Comparison of ENCODE assay signal across 26 mouse cellular contexts in the genomic region with DNA sequence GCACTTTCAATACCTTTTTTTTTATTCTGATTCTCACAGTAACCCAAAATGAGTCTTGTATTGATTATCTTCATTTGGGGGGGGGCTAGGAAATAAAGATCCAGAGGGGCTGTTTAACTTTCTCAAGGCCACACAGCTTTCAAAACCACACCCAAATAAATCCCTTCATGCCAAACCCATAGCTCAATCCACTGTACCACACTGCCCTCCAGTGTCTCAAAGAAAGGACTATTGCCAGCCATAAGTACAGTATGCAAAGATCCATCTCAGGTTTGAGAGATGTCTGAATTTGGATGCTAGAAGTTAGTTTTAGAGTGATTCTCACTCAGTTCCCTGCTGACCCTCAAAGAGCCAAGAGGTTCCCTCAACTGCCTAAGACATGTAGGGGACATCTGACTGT.
A peak's percentile ranks its signal among the peaks of the same experiment; 100 is the strongest.
DNase-seq lines count a peak whose midpoint lies in the region; ATAC-seq and TF ChIP-seq lines count a peak whose summit lies in the region.
"Had no signal": no experiment of that assay in that cellular context is flagged by ENCODE, and none has a peak within 500 bp of the region (broad histone marks: within the 10 kb centered on the region; RNA-seq: fewer than 3 reads in every experiment).

No protein-coding gene starts in this region.

- no peak overlapping the region for H3K27ac ChIP-seq in midbrain, postnatal 0 days (ENCODE audit: low read depth, low read length)
- no peak overlapping the region for H3K27ac ChIP-seq in midbrain, embryonic 15.5 days
- H3K27ac ChIP-seq in kidney, embryonic 16.5 days (ENCODE audit: low read length): no peak overlapping the region
- H3K27ac ChIP-seq: embryonic facial prominence, embryonic 12.5 days; forebrain, embryonic 15.5 days; left cerebral cortex, adult 2 months; limb, embryonic 12.5 days; macrophage; neural tube, embryonic 13.5 days; stomach, embryonic 15.5 days had no signal

- no peaks in the 10 kb centered on the region for H3K36me3 ChIP-seq in midbrain, postnatal 0 days (ENCODE audit: insufficient read depth, low read length)
- H3K36me3 ChIP-seq in midbrain, embryonic 15.5 days (replicated peaks): no peaks in the 10 kb centered on the region
- H3K36me3 ChIP-seq in kidney, embryonic 16.5 days (ENCODE audit: insufficient read depth, low read length): no peaks in the 10 kb centered on the region
- H3K36me3 ChIP-seq: embryonic facial prominence, embryonic 12.5 days; forebrain, embryonic 15.5 days; limb, embryonic 12.5 days; neural tube, embryonic 13.5 days; stomach, embryonic 15.5 days had no signal

- no peaks in the 10 kb centered on the region for H3K27me3 ChIP-seq in midbrain, postnatal 0 days (ENCODE audit: insufficient read depth, low read length)
- no peaks in the 10 kb centered on the region for H3K27me3 ChIP-seq in midbrain, embryonic 15.5 days (replicated peaks)
- H3K27me3 ChIP-seq in kidney, embryonic 16.5 days (ENCODE audit: insufficient read depth, low read length): no peaks in the 10 kb centered on the region
- H3K27me3 ChIP-seq: embryonic facial prominence, embryonic 12.5 days; forebrain, embryonic 15.5 days; neural tube, embryonic 13.5 days; stomach, embryonic 15.5 days had no signal

- H3K4me3 ChIP-seq in midbrain, postnatal 0 days (ENCODE audit: low read depth, low read length): no peak overlapping the region
- H3K4me3 ChIP-seq in midbrain, embryonic 15.5 days: no peak overlapping the region
- H3K4me3 ChIP-seq in kidney, embryonic 16.5 days (ENCODE audit: low read length): no peak overlapping the region
- H3K4me3 ChIP-seq: embryonic facial prominence, embryonic 12.5 days; forebrain, embryonic 15.5 days; left cerebral cortex, adult 2 months; limb, embryonic 12.5 days; neural tube, embryonic 13.5 days; stomach, embryonic 15.5 days had no signal

- ATAC-seq in midbrain, postnatal 0 days (ENCODE audit: low FRiP score): no peak
- ATAC-seq in midbrain, embryonic 15.5 days (replicated peaks): no peak
- no peak for ATAC-seq in kidney, embryonic 16.5 days (ENCODE audit: low FRiP score, low TSS enrichment)
- ATAC-seq: forebrain, embryonic 15.5 days; hindbrain, embryonic 16.5 days had no signal

- DNase-seq in heart, adult 11 months: peak; percentile 43
- DNase-seq in heart, postnatal 25 days (ENCODE audit: low spot score): no peak
- no peak for DNase-seq in midbrain, postnatal 0 days (ENCODE audit: low spot score)
- DNase-seq in adipocyte (ENCODE audit: low spot score): peak; percentile 29
- DNase-seq in ovary, adult 18-20 months (ENCODE audit: low spot score): no peak
- no peak for DNase-seq in gastrocnemius, adult 18-20 months (ENCODE audit: low spot score)
- DNase-seq: adrenal gland, postnatal 14 days; cerebellum, adult 11-12 months; cerebellum, adult 9-11 months; embryo, embryonic 11 days; gastrocnemius, postnatal 10 days; heart, postnatal 14 days; kidney, adult 8-10 months; kidney, postnatal 14 days; midbrain, embryonic 14.5 days; thymus, postnatal 25 days had no signal

- intact Hi-C loops in heart, postnatal 25 days (cut with DNase I): no loop called here

- no peak overlapping the region for H3K9ac ChIP-seq in midbrain, postnatal 0 days (replicated peaks; ENCODE audit: low read length, poor library complexity, severe bottlenecking)
- H3K9ac ChIP-seq in midbrain, embryonic 15.5 days: no peak overlapping the region
- H3K9ac ChIP-seq in kidney, embryonic 16.5 days (replicated peaks; ENCODE audit: low read length): no peak overlapping the region
- H3K9ac ChIP-seq: embryonic facial prominence, embryonic 12.5 days; forebrain, embryonic 15.5 days; limb, embryonic 12.5 days; neural tube, embryonic 13.5 days; stomach, embryonic 15.5 days had no signal

- H3K4me2 ChIP-seq in midbrain, postnatal 0 days (ENCODE audit: low read depth, low read length, poor library complexity, severe bottlenecking): no peak overlapping the region
- no peak overlapping the region for H3K4me2 ChIP-seq in midbrain, embryonic 15.5 days
- no peak overlapping the region for H3K4me2 ChIP-seq in kidney, embryonic 16.5 days (replicated peaks; ENCODE audit: low read depth, low read length)
- H3K4me2 ChIP-seq: embryonic facial prominence, embryonic 12.5 days; forebrain, embryonic 15.5 days; limb, embryonic 12.5 days; neural tube, embryonic 13.5 days; stomach, embryonic 15.5 days had no signal

- H3K4me1 ChIP-seq in midbrain, postnatal 0 days (ENCODE audit: insufficient read depth, low read length): peaks cover 4% of the 10 kb centered on the region; the same call in 1 of the 2 replicates
- no peaks in the 10 kb centered on the region; the same call in 1 of the 2 replicates for H3K4me1 ChIP-seq in midbrain, embryonic 15.5 days
- no peaks in the 10 kb centered on the region for H3K4me1 ChIP-seq in kidney, embryonic 16.5 days (ENCODE audit: insufficient read depth, low read length)
- H3K4me1 ChIP-seq: embryonic facial prominence, embryonic 12.5 days; forebrain, embryonic 15.5 days; limb, embryonic 12.5 days; neural tube, embryonic 13.5 days; stomach, embryonic 15.5 days had no signal

- H3K9me3 ChIP-seq in midbrain, postnatal 0 days (ENCODE audit: low read length): no peaks in the 10 kb centered on the region
- no peaks in the 10 kb centered on the region for H3K9me3 ChIP-seq in midbrain, embryonic 15.5 days
- no peaks in the 10 kb centered on the region for H3K9me3 ChIP-seq in kidney, embryonic 16.5 days (ENCODE audit: low read length)
- H3K9me3 ChIP-seq: embryonic facial prominence, embryonic 12.5 days; forebrain, embryonic 15.5 days; limb, embryonic 12.5 days; neural tube, embryonic 13.5 days; stomach, embryonic 15.5 days had no signal

- peak; percentile 29; the same call in 1 of the 2 replicates for TF ChIP-seq CTCF in midbrain, postnatal 0 days (IDR thresholded peaks at IDR 0.05)

Comparison
In these comparisons a context has a peak if more than half of its experiments do, and no peak if none do; other contexts are left out.
1. DNase-seq: peak in heart, adult 11 months (single experiment) and adipocyte (single experiment); none in heart, postnatal 25 days (single experiment), midbrain, postnatal 0 days (single experiment), ovary, adult 18-20 months (single experiment) and gastrocnemius, adult 18-20 months (single experiment).